Mouse (Mus musculus) hindbrain, embryonic 14.5 days (tissue): Measurements from ENCODE around the gene Gpr132. TPM values are rescaled to one million over a fixed set of nuclear protein-coding genes. Genes with fewer than 3 reads are reported as not detected.

Experiments used
- ATAC-seq: fragments of 200-750 bp; cut with Nextera tagmentation; 2 replicates; pipeline ENCODE4 v1.8.0; 2017; ENCODE audit warnings: moderate number of reproducible peaks, mild to moderate bottlenecking, moderate TSS enrichment, moderate library complexity; ENCODE audit not compliant: low FRiP score
- DNase-seq: peaks from one replicate; pipeline ENCODE4 v3.0.0-alpha.2; 2015; ENCODE audit warnings: low spot score
- H3K27ac ChIP-seq: fragments of 300-500 bp; sonication (generic); 2 replicates; pipeline ENCODE4 v1.5.1; 2014; ENCODE audit warnings: mild to moderate bottlenecking, moderate library complexity
- H3K27me3 ChIP-seq: fragments of 300-500 bp; sonication (generic); 2 replicates; pipeline ENCODE4 v1.6.1; 2014; ENCODE audit warnings: mild to moderate bottlenecking, low read length, mixed read lengths; ENCODE audit not compliant: control insufficient read depth, insufficient read depth
- H3K36me3 ChIP-seq: fragments of 300-500 bp; sonication (generic); replicated peaks from 2 replicates; pipeline ENCODE4 v1.6.1; 2014; ENCODE audit not compliant: control insufficient read depth, insufficient read depth
- H3K4me1 ChIP-seq: fragments of 300-500 bp; sonication (generic); replicated peaks from 2 replicates; pipeline ENCODE4 v1.6.1; 2014; ENCODE audit warnings: antibody characterized with exemption, low read length, mixed read lengths; ENCODE audit not compliant: control insufficient read depth, insufficient read depth
- H3K4me2 ChIP-seq: fragments of 300-500 bp; sonication (generic); replicated peaks from 2 replicates; pipeline ENCODE4 v1.6.1; 2014; ENCODE audit warnings: mild to moderate bottlenecking, moderate library complexity
- H3K4me3 ChIP-seq: fragments of 300-500 bp; sonication (generic); replicated peaks from 2 replicates; pipeline ENCODE4 v1.5.1; 2014; ENCODE audit warnings: mild to moderate bottlenecking, low read length
- H3K9ac ChIP-seq: fragments of 300-500 bp; sonication (generic); 2 replicates; pipeline ENCODE4 v1.6.1; 2014
- H3K9me3 ChIP-seq: fragments of 300-500 bp; sonication (generic); 2 replicates; pipeline ENCODE4 v1.6.1; 2016; ENCODE audit warnings: low read length; ENCODE audit not compliant: control insufficient read depth
- WGBS: fragments of 180-500 bp; shearing (Covaris S2); extraction: QIAGEN DNeasy Blood & Tissue Kit; methylation state at CpG from one replicate; pipeline ENCODE4 v1.1.7; 2014; 5-methylcytosine and 5-hydroxymethylcytosine counted together
- polyA plus RNA-seq: library from polyadenylated mRNA; unstranded; fragments of >200 nt; fragmentation: Nextera tagmentation; extraction: Ambion mirVana; gene quantifications from 2 replicates; pipeline ENCODE4 v1.2.1, GENCODE M21; 2014

Gene Gpr132
- polyA plus RNA-seq, 1 experiment from 2014 or later, result not detected

GRCm38 (mm10) chr12:112859930-112860329, 8.1 kb downstream of the Gpr132 start:
- Histone ChIP-seq H3K4me1 (no peaks in the 10 kb centered on the region), H3K4me3 (no peak overlapping the region), H3K27me3 (no peaks in the 10 kb centered on the region), H3K9me3 (no peaks in the 10 kb centered on the region), H3K9ac (no peak overlapping the region), H3K4me2 (no peak overlapping the region), H3K36me3 (no peaks in the 10 kb centered on the region), H3K27ac (no peak overlapping the region)
- WGBS, result 83% methylated on average over 8 of the region's 8 CpGs
- DNase-seq (no peak), ATAC-seq (no peak)

GRCm38 (mm10) chr12:112858581-112859336, 9.3 kb downstream of the Gpr132 start:
- no peaks in the 10 kb centered on the region for H3K4me1 ChIP-seq
- no peaks in the 10 kb centered on the region for H3K36me3 ChIP-seq
- H3K9me3 ChIP-seq, result no peaks in the 10 kb centered on the region
- no peaks in the 10 kb centered on the region for H3K27me3 ChIP-seq
- DNase-seq, result no peak
- H3K9ac ChIP-seq, result no peak overlapping the region
- no peak for ATAC-seq
- no peak overlapping the region for H3K4me2 ChIP-seq
- no peak overlapping the region for H3K27ac ChIP-seq
- H3K4me3 ChIP-seq, result no peak overlapping the region
- 92% methylated on average over 9 of the region's 9 CpGs for WGBS

- H3K9me3 ChIP-seq, result no peaks in the 10 kb centered on the region
- H3K36me3 ChIP-seq, result no peaks in the 10 kb centered on the region
- no peak overlapping the region for H3K4me2 ChIP-seq
- no peak overlapping the region for H3K27ac ChIP-seq
- 74% methylated on average over 9 of the region's 9 CpGs for WGBS
- no peaks in the 10 kb centered on the region for H3K27me3 ChIP-seq
- no peak overlapping the region for H3K9ac ChIP-seq
- DNase-seq (no peak), ATAC-seq (no peak)
- no peak overlapping the region for H3K4me3 ChIP-seq
- H3K4me1 ChIP-seq, result no peaks in the 10 kb centered on the region
Observed at GRCm38 (mm10) chr12:112857021-112857925, 10.8 kb downstream of the Gpr132 start.

GRCm38 (mm10) chr12:112856338-112856737, 11.7 kb downstream of the Gpr132 start:
- no peaks in the 10 kb centered on the region for H3K9me3 ChIP-seq
- no peak overlapping the region for H3K27ac ChIP-seq
- no peak overlapping the region for H3K4me2 ChIP-seq
- no peaks in the 10 kb centered on the region for H3K27me3 ChIP-seq
- no peak overlapping the region for H3K4me3 ChIP-seq
- ATAC-seq (no peak), DNase-seq (no peak)
- H3K36me3 ChIP-seq, result no peaks in the 10 kb centered on the region
- 78% methylated on average over 3 of the region's 3 CpGs for WGBS
- H3K9ac ChIP-seq, result no peak overlapping the region
- no peaks in the 10 kb centered on the region for H3K4me1 ChIP-seq

GRCm38 (mm10) chr12:112854610-112855333, 13.3 kb downstream of the Gpr132 start:
- Histone ChIP-seq H3K4me1 (no peaks in the 10 kb centered on the region), H3K4me3 (no peak overlapping the region), H3K27me3 (no peaks in the 10 kb centered on the region), H3K9ac (no peak overlapping the region), H3K4me2 (no peak overlapping the region), H3K27ac (no peak overlapping the region), H3K9me3 (no peaks in the 10 kb centered on the region), H3K36me3 (no peaks in the 10 kb centered on the region)
- 80% methylated on average over 7 of the region's 7 CpGs for WGBS
- DNase-seq, result no peak
- ATAC-seq, result no peak

GRCm38 (mm10) chr12:112853050-112853729, 14.8 kb downstream of the Gpr132 start:
- Histone ChIP-seq H3K4me3 (no peak overlapping the region), H3K4me2 (no peak overlapping the region), H3K4me1 (no peaks in the 10 kb centered on the region), H3K9me3 (no peaks in the 10 kb centered on the region), H3K9ac (no peak overlapping the region), H3K27ac (no peak overlapping the region), H3K36me3 (no peaks in the 10 kb centered on the region), H3K27me3 (no peaks in the 10 kb centered on the region)
- ATAC-seq (no peak), DNase-seq (no peak)
- WGBS, result 83% methylated on average over 11 of the region's 11 CpGs

GRCm38 (mm10) chr12:112851116-112851515, 16.9 kb downstream of the Gpr132 start:
- ATAC-seq, result no peak
- no peak for DNase-seq
- WGBS, result 44% methylated on average over 8 of the region's 8 CpGs

GRCm38 (mm10) chr12:112850344-112850743, 17.7 kb downstream of the Gpr132 start:
- WGBS, result 82% methylated on average over 9 of the region's 9 CpGs
- no peak for DNase-seq

More at GRCm38 (mm10) chr12:112851116-112851515, 16.9 kb downstream of the Gpr132 start:
- Histone ChIP-seq H3K4me1 (no peaks in the 10 kb centered on the region), H3K9ac (no peak overlapping the region), H3K27me3 (no peaks in the 10 kb centered on the region), H3K36me3 (no peaks in the 10 kb centered on the region), H3K27ac (no peak overlapping the region), H3K4me3 (no peak overlapping the region), H3K4me2 (no peak overlapping the region), H3K9me3 (no peaks in the 10 kb centered on the region)

More at GRCm38 (mm10) chr12:112850344-112850743, 17.7 kb downstream of the Gpr132 start:
- no peaks in the 10 kb centered on the region for H3K4me1 ChIP-seq
- H3K27me3 ChIP-seq, result no peaks in the 10 kb centered on the region
- no peaks in the 10 kb centered on the region for H3K36me3 ChIP-seq
- no peak overlapping the region for H3K4me2 ChIP-seq
- H3K27ac ChIP-seq, result no peak overlapping the region
- no peak for ATAC-seq
- H3K9ac ChIP-seq, result no peak overlapping the region
- H3K4me3 ChIP-seq, result no peak overlapping the region
- no peaks in the 10 kb centered on the region for H3K9me3 ChIP-seq
